Mouse (Mus musculus) retina, postnatal 1 day (tissue): ENCODE data around the gene Dhx34.
"Not testable (repeated sequence)": the region's sequence is repeated elsewhere in the genome, so short reads cannot be mapped to it uniquely, and the experiment has no call there.

Experiments used
- DNase-seq: peaks from one replicate; pipeline ENCODE4 v3.0.0-alpha.2; 2012

The Dhx34 gene

DNA sequence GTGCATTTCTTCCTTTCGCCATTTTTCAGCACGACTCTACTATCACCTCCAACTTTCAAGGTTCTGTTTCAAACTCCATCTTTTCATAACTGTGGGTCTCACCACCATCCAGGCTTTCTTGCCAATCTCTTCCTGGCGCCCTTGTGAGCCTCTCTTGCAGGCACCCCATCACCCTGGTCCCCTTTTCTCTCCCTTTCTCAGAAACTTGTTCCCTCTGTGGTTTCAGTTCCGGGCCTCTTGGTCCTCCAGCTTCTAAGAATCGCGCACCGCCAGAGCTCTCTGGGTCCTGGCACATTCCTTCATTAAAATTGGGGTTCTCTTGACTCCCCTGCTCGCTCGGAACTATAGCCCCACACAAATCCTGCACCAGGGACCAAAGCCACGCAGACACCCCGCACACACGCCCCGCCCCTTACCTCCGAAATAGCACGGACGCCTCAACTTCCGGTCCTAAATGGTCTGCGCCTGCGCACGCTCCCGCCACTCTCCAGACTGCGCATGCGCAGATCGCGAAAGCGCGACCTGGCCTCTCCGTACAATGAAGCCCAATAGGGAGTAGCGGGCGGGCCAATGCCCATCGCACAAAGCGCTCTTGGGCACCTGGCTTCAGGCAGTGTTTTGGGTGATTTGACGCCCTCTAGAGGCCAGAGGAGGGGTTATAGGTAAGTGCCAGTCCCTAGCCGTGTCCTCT lies at the start of gene Dhx34:
Gene Dhx34, minus strand, starts transcription at position 456 of the 691 bp plus-strand sequence.
- peak; percentile 97 for DNase-seq

GRCm38 (mm10) chr7:16271139-16271538 lies 49.3 kb upstream of the Dhx34 start:
- no peak for DNase-seq

DNA sequence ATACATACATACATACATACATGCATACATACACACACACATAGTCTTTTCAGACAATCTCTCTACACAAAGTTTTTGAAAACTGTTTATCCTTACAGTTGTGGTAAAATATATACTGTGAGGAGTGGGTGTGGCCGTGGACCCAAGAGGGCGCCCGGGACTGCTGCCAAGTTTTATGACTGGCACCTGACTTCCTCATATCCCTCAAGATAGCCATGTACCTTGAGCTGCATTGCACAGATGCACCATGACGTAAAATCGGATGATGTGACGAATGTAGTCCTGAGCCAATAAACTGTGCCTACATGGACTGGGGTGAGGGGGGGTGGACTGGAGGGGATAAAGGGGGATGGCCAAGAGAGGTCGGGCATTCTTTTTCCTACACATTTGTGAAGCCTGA lies 44.8 kb upstream of the Dhx34 start:
- not testable (repeated sequence) for DNase-seq

DNA sequence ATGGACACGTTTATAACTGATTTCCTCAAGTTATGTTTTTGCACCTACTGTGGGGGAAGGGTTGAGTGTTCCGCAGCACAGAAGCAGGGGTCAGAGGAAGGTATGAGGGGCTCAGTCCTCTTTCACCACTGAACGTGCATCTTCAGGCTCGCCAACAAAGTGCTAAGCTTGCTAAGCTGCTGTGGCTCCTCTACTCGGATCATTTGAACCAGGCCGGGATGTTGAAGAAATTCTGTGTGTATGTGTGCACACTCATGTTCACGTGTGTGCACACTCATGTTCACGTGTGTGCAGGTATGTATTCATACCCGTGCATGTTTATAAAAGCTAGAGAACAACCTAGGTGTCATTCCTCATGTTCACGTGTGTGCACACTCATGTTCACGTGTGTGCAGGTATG lies 44.0 kb upstream of the Dhx34 start:
- no peak for DNase-seq

DNA sequence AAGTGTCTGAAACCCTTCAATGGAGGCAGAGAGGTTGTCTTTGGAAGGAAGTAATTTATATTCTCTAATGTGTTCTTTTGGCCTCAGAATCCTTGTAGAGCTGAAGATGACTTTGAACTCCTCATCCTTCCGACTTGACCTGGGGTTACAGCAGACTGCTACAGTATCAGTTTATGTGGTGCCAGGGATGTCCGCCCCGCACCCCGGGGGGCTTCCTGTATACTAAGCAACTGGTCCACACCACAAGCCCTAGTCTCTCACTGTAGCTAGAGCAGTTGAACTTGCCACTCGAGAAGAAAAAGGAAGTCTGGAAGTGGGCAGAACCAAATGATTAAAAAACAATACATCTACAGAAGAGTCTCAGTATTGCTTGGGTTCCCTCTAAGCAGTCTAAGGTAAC lies 42.0 kb upstream of the Dhx34 start:
- DNase-seq = no peak

- peak; percentile 87 for DNase-seq
Measured at GRCm38 (mm10) chr7:16263015-16263787, 41.4 kb upstream of the Dhx34 start.

GRCm38 (mm10) chr7:16261097-16261496 lies 39.3 kb upstream of the Dhx34 start:
- no peak for DNase-seq

DNA sequence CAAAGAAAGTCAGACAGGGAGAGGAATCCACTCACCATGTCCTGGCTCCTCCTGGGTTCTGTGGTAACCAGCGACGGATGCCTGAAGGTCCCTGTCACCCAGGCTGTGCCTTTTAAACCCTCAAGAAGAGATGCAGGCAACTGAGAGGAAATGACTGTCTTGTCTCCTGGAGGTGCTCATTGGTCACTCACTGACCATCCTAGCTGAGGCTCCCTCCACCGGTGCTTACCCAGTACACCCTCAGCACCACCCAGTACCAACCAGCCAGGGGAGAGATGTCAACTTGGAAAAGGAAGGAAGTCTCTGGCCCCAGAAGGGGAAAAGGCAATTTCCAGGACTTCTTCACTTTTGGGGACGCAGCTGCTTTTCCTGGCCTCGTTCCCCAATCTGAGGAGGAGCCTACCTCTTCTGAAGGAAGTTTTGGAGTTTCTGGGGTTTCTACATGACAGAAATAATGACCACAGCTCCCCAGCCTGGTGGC lies 37.3 kb upstream of the Dhx34 start, which contains the start of gene C5ar1:
Gene C5ar1, minus strand, starts transcription at position 431 of the 481 bp plus-strand sequence.
- no peak for DNase-seq

- DNase-seq = no peak
Measured at GRCm38 (mm10) chr7:16257830-16258229, 36.0 kb upstream of the Dhx34 start.

DNA sequence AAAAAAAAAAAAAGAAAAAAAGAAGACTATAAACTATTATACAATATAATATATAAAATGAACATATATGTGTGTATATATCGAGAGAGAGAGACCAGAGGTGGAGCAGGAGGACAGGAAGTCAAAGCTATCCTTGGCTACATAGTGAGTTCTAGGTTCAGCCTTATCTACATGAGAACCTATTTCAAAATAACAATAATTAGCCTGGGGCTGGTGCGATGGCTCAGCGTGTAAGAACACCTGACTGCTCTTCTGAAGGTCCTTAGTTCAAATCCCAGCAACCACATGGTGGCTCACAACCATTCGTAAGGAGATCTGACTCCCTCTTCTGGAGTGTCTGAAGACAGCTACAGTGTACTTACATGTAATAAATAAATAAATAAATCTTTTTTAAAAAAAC lies 34.1 kb upstream of the Dhx34 start:
- not testable (repeated sequence) for DNase-seq

DNA sequence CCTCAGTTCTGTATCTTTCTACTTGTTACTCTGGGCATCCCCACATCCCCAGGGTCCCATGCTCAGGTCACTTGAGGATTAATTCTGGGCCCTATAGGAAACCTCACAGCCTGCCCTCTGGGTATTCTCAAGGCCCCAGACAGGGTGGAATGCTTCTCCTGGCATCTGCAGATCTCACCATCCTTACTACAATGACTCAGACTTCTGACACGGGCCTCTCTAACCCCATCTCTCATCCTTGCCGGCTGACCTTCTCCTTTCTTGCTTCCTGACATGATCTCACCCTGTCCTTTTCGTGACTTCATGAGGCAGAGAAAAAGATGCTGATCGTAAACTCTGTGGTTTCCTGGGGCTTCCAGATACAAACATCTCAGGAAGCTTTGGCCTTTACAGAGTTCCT lies 32.4 kb upstream of the Dhx34 start:
- DNase-seq = no peak

DNA sequence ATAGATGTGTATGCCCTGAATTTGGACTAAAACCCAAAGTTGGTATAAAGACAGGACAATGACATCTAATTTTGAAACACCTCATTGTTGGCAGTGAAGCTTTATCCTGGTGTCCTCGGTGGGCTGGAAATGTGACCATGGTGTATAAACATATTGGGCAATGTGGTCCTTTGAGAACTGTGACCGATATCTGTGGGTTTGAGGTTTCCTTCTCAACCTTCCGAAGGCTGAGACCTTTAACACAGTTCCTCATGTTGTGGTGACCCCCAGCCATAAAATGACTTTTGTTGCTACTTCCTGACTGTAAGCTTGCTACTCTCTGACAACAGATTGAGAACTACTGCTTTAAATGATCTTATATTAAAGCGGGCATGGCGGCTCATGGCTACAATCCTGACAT lies 28.9 kb upstream of the Dhx34 start:
- DNase-seq = no peak

DNA sequence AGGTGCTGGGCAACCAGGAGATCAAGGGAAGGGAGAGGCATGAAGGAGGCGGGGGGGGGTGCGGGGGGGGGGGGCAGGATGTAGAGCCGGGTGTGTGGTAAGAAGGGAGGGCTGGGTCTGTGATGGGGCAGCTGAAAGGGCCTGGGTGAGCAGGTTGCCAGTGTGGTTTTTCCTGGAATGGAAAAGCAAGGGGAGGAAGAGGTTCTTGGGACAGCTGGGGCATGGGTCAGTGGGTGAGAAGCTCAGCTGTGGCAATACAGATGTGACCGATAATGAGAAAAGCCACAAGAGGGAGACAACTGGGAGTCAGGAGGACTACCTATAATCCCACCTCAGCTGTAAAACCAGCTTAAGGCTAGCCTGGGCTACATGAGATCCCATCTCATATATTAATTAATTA lies 24.1 kb upstream of the Dhx34 start:
- no peak for DNase-seq

GRCm38 (mm10) chr7:16244067-16244466 lies 22.2 kb upstream of the Dhx34 start, which contains the start of gene C5ar2:
Gene C5ar2 (minus strand): TSS chr7:16244154.
- no peak for DNase-seq

- DNase-seq = no peak
Measured at GRCm38 (mm10) chr7:16242198-16242597, 20.4 kb upstream of the Dhx34 start.

GRCm38 (mm10) chr7:16241787-16242186 lies 19.9 kb upstream of the Dhx34 start:
- no peak for DNase-seq

GRCm38 (mm10) chr7:16240978-16241303 lies 19.1 kb upstream of the Dhx34 start:
- no peak for DNase-seq

GRCm38 (mm10) chr7:16240281-16240977 lies 18.6 kb upstream of the Dhx34 start:
- no peak for DNase-seq

GRCm38 (mm10) chr7:16239554-16239997 lies 17.7 kb upstream of the Dhx34 start:
- DNase-seq = no peak

- DNase-seq = no peak
Measured at GRCm38 (mm10) chr7:16229869-16230268, 8.0 kb upstream of the Dhx34 start.

GRCm38 (mm10) chr7:16213986-16214385 lies 7.9 kb downstream of the Dhx34 start:
- no peak for DNase-seq

DNA sequence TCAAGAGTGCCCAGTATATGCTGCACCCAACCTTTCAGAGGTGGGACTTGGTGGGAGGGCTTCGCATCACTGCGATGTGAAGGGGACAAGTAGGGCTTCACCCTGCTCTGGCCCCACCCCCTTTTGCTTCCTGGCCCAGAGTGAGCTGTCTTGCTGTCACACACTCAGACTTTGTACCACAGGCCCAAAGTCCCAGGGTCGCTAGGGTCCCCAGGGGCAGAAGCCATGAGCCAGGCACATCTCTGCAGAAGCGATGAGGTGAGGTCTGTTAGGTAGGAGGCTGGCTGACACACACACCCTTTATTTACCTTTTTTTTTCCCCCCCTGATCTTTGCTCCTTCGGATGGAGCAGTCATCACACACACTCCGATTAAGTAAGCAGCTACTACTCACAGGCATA lies 8.6 kb downstream of the Dhx34 start:
- DNase-seq = no peak

- DNase-seq = no peak
Measured at GRCm38 (mm10) chr7:16210862-16211365, 10.9 kb downstream of the Dhx34 start.
